Comparison of ENCODE assay signal across 9 mouse cellular contexts in the genomic region with DNA sequence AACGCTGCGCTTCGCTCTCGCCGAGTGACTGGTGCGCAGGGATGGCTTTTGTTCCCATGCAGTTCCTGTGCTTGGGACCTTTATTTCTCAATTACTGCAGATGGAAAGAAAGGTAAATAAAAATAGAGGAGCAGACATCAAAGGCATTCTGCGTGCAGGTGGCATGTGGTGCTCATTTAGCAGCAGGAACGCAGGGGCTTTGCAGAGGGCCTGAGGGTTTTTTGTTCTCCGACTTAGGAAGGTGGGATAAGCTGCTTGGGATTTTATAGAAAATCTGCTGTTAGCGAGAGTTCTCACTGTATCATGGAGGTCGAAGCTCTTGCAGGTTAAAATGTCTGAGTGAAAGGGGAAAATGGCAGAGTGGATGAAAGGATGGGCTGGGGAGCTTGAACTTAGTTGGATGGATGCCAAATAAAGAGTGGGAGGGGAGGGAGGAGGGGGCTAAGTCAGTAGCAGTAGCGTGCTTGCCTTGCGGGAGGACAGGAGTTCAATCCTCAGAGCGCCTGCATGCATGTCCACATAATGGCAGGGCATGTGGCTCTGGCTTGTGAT.
A peak's percentile ranks its signal among the peaks of the same experiment; 100 is the strongest.
DNase-seq lines count a peak whose midpoint lies in the region; ATAC-seq and TF ChIP-seq lines count a peak whose summit lies in the region.
"Had no signal": no experiment of that assay in that cellular context is flagged by ENCODE, and none has a peak within 500 bp of the region (broad histone marks: within the 10 kb centered on the region; RNA-seq: fewer than 3 reads in every experiment).

No protein-coding gene starts in this region.

- no peak overlapping the region for H3K9ac ChIP-seq in lung, embryonic 14.5 days
- H3K9ac ChIP-seq: liver, postnatal 0 days had no signal

- TF ChIP-seq CTCF in lung, embryonic 14.5 days (IDR thresholded peaks at IDR 0.05; ENCODE audit: low read depth) = no peak

- H3K9me3 ChIP-seq in lung, embryonic 14.5 days (ENCODE audit: low read depth, low read length) = no peaks in the 10 kb centered on the region

- no peak for ATAC-seq in lung, embryonic 14.5 days (ENCODE audit: insufficient read depth)
- ATAC-seq: liver, postnatal 0 days had no signal

- H3K27me3 ChIP-seq in lung, embryonic 14.5 days (ENCODE audit: insufficient read depth, low read length) = no peaks in the 10 kb centered on the region

- peak; percentile 21 for DNase-seq in embryo, embryonic 10.5 days (ENCODE audit: low spot score)
- no peak for DNase-seq in embryo, embryonic 10 days (ENCODE audit: low spot score)
- DNase-seq in lung, embryonic 14.5 days = peak; percentile 3
- DNase-seq in lung, adult 18-20 months = no peak
- DNase-seq in hindlimb bud, embryonic 11.5 days (ENCODE audit: extremely low spot score, low read depth, low spot score) = peak; percentile 39
- peak; percentile 15 for DNase-seq in retina, embryonic 14.5 days (ENCODE audit: low spot score)
- no peak for DNase-seq in lung, postnatal 14 days
- DNase-seq in thymus, adult 18-20 months = no peak
- DNase-seq: liver, postnatal 0 days had no signal

- 27% methylated on average over 14 of the region's 14 CpGs for WGBS in lung, embryonic 14.5 days

- H3K4me3 ChIP-seq in lung, embryonic 14.5 days (ENCODE audit: low read depth, low read length) = no peak overlapping the region

- H3K36me3 ChIP-seq in lung, embryonic 14.5 days (ENCODE audit: insufficient read depth) = no peaks in the 10 kb centered on the region

- no peak overlapping the region for H3K27ac ChIP-seq in lung, embryonic 14.5 days (ENCODE audit: low read depth)

- H3K4me1 ChIP-seq in lung, embryonic 14.5 days (ENCODE audit: insufficient read depth) = no peaks in the 10 kb centered on the region

- peak overlapping the region; percentile 27; the same call in 1 of the 2 replicates for H3K4me2 ChIP-seq in lung, embryonic 14.5 days

Comparison
In these comparisons a context has a peak if more than half of its experiments do, and no peak if none do; other contexts are left out.
1. DNase-seq: peak in embryo, embryonic 10.5 days (single experiment), lung, embryonic 14.5 days (single experiment), hindlimb bud, embryonic 11.5 days (single experiment) and retina, embryonic 14.5 days (single experiment); none in embryo, embryonic 10 days (single experiment), lung, adult 18-20 months (0 of 2), lung, postnatal 14 days (single experiment) and thymus, adult 18-20 months (0 of 2).